Mouse (Mus musculus): ENCODE data around the gene Mpp2. TPM values are rescaled to one million over a fixed set of nuclear protein-coding genes. Genes with fewer than 3 reads are reported as not detected.
A peak's percentile ranks its signal among the peaks of the same experiment; 100 is the strongest.

Mpp2 gene
- polyA plus RNA-seq, 2 experiments: 7.4 to 11.9 TPM

DNA sequence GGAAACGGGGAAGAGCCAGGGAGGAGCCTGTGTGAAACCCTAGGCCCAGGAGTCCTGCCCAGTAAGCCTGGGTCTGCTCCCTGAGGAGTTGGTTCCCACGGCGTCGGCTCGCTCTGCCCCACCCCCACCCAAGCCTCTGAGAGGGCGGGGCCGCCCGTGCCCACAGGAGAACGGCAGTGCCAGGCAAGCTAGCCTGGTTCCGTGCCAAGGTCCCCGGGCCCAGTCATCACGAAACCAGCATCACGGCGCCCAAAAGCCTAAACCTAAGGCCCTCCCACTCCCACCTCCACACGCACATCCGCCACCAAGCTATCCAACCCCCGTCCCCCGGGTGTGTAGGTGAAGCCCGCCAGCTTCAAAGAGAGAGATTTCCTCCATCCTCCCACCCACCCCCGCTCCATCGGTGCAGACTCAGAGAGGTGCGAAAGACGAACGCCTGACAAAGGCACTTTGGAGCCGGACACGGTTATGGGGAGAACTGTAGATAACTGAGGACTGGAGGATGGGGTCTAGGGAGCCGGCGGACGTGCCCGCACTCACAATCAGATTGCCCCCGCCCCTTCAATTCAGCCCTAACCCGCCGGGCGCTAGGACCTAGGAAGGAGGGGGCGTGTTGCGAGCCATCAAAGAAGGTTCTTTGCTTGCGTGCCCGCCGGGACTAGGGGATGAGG lies 1.1 kb downstream of the Mpp2 start:
- Histone ChIP-seq H3K4me3 (ENCODE audit: insufficient read depth in 1 of 2, low read depth in 2 of 2, low read length in 2 of 2) (peak overlapping the region; percentile 92 to 95), H3K27me3 (ENCODE audit: control insufficient read depth, insufficient read depth, low read length) (no peaks in the 10 kb centered on the region), H3K9me3 (ENCODE audit: control insufficient read depth, low read length) (no peaks in the 10 kb centered on the region), H3K9ac (replicated peaks) (peak overlapping the region; percentile 98), H3K36me3 (replicated peaks; ENCODE audit: control insufficient read depth, insufficient read depth, low read depth) (peaks cover 2% of the 10 kb centered on the region; the same call in 1 of the 2 replicates), H3K4me2 (ENCODE audit: low read depth) (peak overlapping the region; percentile 90), H3K4me1 (replicated peaks; ENCODE audit: control insufficient read depth in 2 of 2, insufficient read depth in 2 of 2, low read length in 1 of 2) (peaks cover 14 to 25% of the 10 kb centered on the region in 2 experiments), H3K27ac (peak overlapping the region; percentile 95)
- TF ChIP-seq CTCF (IDR thresholded peaks at IDR 0.05; ENCODE audit: low read depth) (no peak; the same call in 1 of the 2 replicates), EP300 (IDR thresholded peaks at IDR 0.05; ENCODE audit: low read depth) (no peak)
- peak; percentile 27; the same call in 1 of the 2 replicates for ATAC-seq (ENCODE audit: insufficient read depth)
- WGBS (ENCODE audit: insufficient replicate concordance): under 1% methylated on average over 39 of the region's 39 CpGs
- DNase-seq (ENCODE audit: low read depth in 3 of 3, low spot score in 3 of 3): peak in 1 of 3 experiments; percentile 58

- Histone ChIP-seq H3K4me2 (ENCODE audit: low read depth) (peak overlapping the region; percentile 90), H3K9me3 (ENCODE audit: control insufficient read depth, low read length) (no peaks in the 10 kb centered on the region), H3K27ac (no peak overlapping the region; the same call in 1 of the 2 replicates), H3K9ac (replicated peaks) (peak overlapping the region; percentile 98), H3K27me3 (ENCODE audit: control insufficient read depth, insufficient read depth, low read length) (no peaks in the 10 kb centered on the region), H3K4me1 (replicated peaks; ENCODE audit: control insufficient read depth in 2 of 2, insufficient read depth in 2 of 2, low read length in 1 of 2) (peaks cover 16 to 25% of the 10 kb centered on the region in 2 experiments), H3K36me3 (replicated peaks; ENCODE audit: control insufficient read depth, insufficient read depth, low read depth) (peaks cover 2% of the 10 kb centered on the region; the same call in 1 of the 2 replicates), H3K4me3 (ENCODE audit: insufficient read depth in 1 of 2, low read depth in 2 of 2, low read length in 2 of 2) (peak overlapping the region; percentile 92 to 95)
- ATAC-seq (ENCODE audit: insufficient read depth): no peak
- no peak for DNase-seq (ENCODE audit: low read depth in 3 of 3, low spot score in 3 of 3)
- TF ChIP-seq EP300 (IDR thresholded peaks at IDR 0.05; ENCODE audit: low read depth) (no peak), CTCF (IDR thresholded peaks at IDR 0.05; ENCODE audit: low read depth) (peak; percentile 48)
- WGBS (ENCODE audit: insufficient replicate concordance): 22% methylated on average over 3 of the region's 3 CpGs
Measured at GRCm38 (mm10) chr11:102086331-102086730, 2.0 kb downstream of the Mpp2 start.

GRCm38 (mm10) chr11:102084159-102084558 lies 4.2 kb downstream of the Mpp2 start:
- Histone ChIP-seq H3K9me3 (ENCODE audit: control insufficient read depth, low read length) (no peaks in the 10 kb centered on the region), H3K27me3 (ENCODE audit: control insufficient read depth, insufficient read depth, low read length) (no peaks in the 10 kb centered on the region), H3K4me3 (ENCODE audit: insufficient read depth in 1 of 2, low read depth in 2 of 2, low read length in 2 of 2) (no peak overlapping the region), H3K27ac (no peak overlapping the region), H3K36me3 (replicated peaks; ENCODE audit: control insufficient read depth, insufficient read depth, low read depth) (peaks cover 7% of the 10 kb centered on the region), H3K9ac (replicated peaks) (no peak overlapping the region), H3K4me1 (replicated peaks; ENCODE audit: control insufficient read depth in 2 of 2, insufficient read depth in 2 of 2, low read length in 1 of 2) (peaks cover 6 to 15% of the 10 kb centered on the region in 2 experiments), H3K4me2 (ENCODE audit: low read depth) (no peak overlapping the region)
- no peak for ATAC-seq (ENCODE audit: insufficient read depth)
- DNase-seq (ENCODE audit: low read depth in 3 of 3, low spot score in 3 of 3): no peak
- WGBS (ENCODE audit: insufficient replicate concordance): 77% methylated on average over 7 of the region's 7 CpGs
- TF ChIP-seq CTCF (IDR thresholded peaks at IDR 0.05; ENCODE audit: low read depth) (no peak), EP300 (IDR thresholded peaks at IDR 0.05; ENCODE audit: low read depth) (no peak)

- 67% methylated on average over 4 of the region's 4 CpGs for WGBS (ENCODE audit: insufficient replicate concordance)
- H3K27ac ChIP-seq: no peak overlapping the region
- no peak overlapping the region for H3K4me3 ChIP-seq (ENCODE audit: insufficient read depth in 1 of 2, low read depth in 2 of 2, low read length in 2 of 2)
- H3K9ac ChIP-seq (replicated peaks): no peak overlapping the region
- ATAC-seq (ENCODE audit: insufficient read depth) (no peak), DNase-seq (ENCODE audit: low read depth in 3 of 3, low spot score in 3 of 3) (no peak)
- peaks cover 6 to 11% of the 10 kb centered on the region in 2 experiments for H3K4me1 ChIP-seq (replicated peaks; ENCODE audit: control insufficient read depth in 2 of 2, insufficient read depth in 2 of 2, low read length in 1 of 2)
- H3K9me3 ChIP-seq (ENCODE audit: control insufficient read depth, low read length): no peaks in the 10 kb centered on the region
- no peak for TF ChIP-seq EP300 (IDR thresholded peaks at IDR 0.05; ENCODE audit: low read depth)
- TF ChIP-seq CTCF (IDR thresholded peaks at IDR 0.05; ENCODE audit: low read depth): no peak
- H3K27me3 ChIP-seq (ENCODE audit: control insufficient read depth, insufficient read depth, low read length): no peaks in the 10 kb centered on the region
- H3K36me3 ChIP-seq (replicated peaks; ENCODE audit: control insufficient read depth, insufficient read depth, low read depth): peaks cover 7% of the 10 kb centered on the region
- no peak overlapping the region for H3K4me2 ChIP-seq (ENCODE audit: low read depth)
Measured at GRCm38 (mm10) chr11:102083193-102083592, 5.1 kb downstream of the Mpp2 start.

GRCm38 (mm10) chr11:102082322-102082721 lies 6.0 kb downstream of the Mpp2 start:
- ATAC-seq (ENCODE audit: insufficient read depth): peak; percentile 65; the same call in 1 of the 2 replicates
- Histone ChIP-seq H3K4me2 (ENCODE audit: low read depth) (peak overlapping the region; percentile 61), H3K9ac (replicated peaks) (no peak overlapping the region; the same call in none of the 2 replicates)

More at GRCm38 (mm10) chr11:102082322-102082721, 6.0 kb downstream of the Mpp2 start:
- TF ChIP-seq CTCF (IDR thresholded peaks at IDR 0.05; ENCODE audit: low read depth): no peak
- no peak for TF ChIP-seq EP300 (IDR thresholded peaks at IDR 0.05; ENCODE audit: low read depth)
- under 1% methylated on average over 18 of the region's 18 CpGs for WGBS (ENCODE audit: insufficient replicate concordance)
- H3K4me1 ChIP-seq (replicated peaks; ENCODE audit: control insufficient read depth in 2 of 2, insufficient read depth in 2 of 2, low read length in 1 of 2): peaks cover 6 to 11% of the 10 kb centered on the region in 2 experiments
- H3K9me3 ChIP-seq (ENCODE audit: control insufficient read depth, low read length): no peaks in the 10 kb centered on the region
- H3K36me3 ChIP-seq (replicated peaks; ENCODE audit: control insufficient read depth, insufficient read depth, low read depth): peaks cover 7% of the 10 kb centered on the region
- H3K27ac ChIP-seq: no peak overlapping the region
- H3K4me3 ChIP-seq (ENCODE audit: insufficient read depth in 1 of 2, low read depth in 2 of 2, low read length in 2 of 2): peak overlapping the region; percentile 25 to 30; a peak in 3 of 4 replicates
- no peaks in the 10 kb centered on the region for H3K27me3 ChIP-seq (ENCODE audit: control insufficient read depth, insufficient read depth, low read length)
- no peak for DNase-seq (ENCODE audit: low read depth in 3 of 3, low spot score in 3 of 3)
